In genomic region chr6:119712486-119712885, GRCm38 (mm10) we compare ENCODE assay signal across 16 mouse cellular contexts.
A peak's percentile ranks its signal among the peaks of the same experiment; 100 is the strongest.
DNase-seq lines count a peak whose midpoint lies in the region; ATAC-seq and TF ChIP-seq lines count a peak whose summit lies in the region.
"Had no signal": no experiment of that assay in that cellular context is flagged by ENCODE, and none has a peak within 500 bp of the region (broad histone marks: within the 10 kb centered on the region; RNA-seq: fewer than 3 reads in every experiment).

No protein-coding gene starts in this region.

- ATAC-seq in heart, embryonic 13.5 days (ENCODE audit: extremely low read depth, insufficient number of reproducible peaks, low FRiP score, low TSS enrichment) = no peak
- ATAC-seq in heart, postnatal 0 days (ENCODE audit: insufficient read depth, low read depth) = no peak
- ATAC-seq: forebrain, embryonic 15.5 days had no signal

- no peak for TF ChIP-seq EP300 in heart, adult 2 months (IDR thresholded peaks at IDR 0.05; ENCODE audit: insufficient read depth, low read depth, low read length)
- no peak for TF ChIP-seq EP300 in heart, postnatal 0 days (IDR thresholded peaks at IDR 0.05; ENCODE audit: low read depth)

- no peaks in the 10 kb centered on the region for H3K79me2 ChIP-seq in heart, adult 2 months (replicated peaks; ENCODE audit: control insufficient read depth, insufficient read depth, low read length)

- 0 out of 2 replicates have a peak overlapping the region, but pooled peaks have one; percentile 63 for H3K9ac ChIP-seq in heart, embryonic 13.5 days
- no peak overlapping the region for H3K9ac ChIP-seq in heart, adult 2 months (ENCODE audit: low read depth, low read length)
- no peak overlapping the region for H3K9ac ChIP-seq in heart, postnatal 0 days (replicated peaks; ENCODE audit: low read depth, low read length)
- H3K9ac ChIP-seq: embryonic facial prominence, embryonic 12.5 days; forebrain, embryonic 15.5 days; hindbrain, embryonic 14.5 days had no signal

- H3K9me3 ChIP-seq in heart, embryonic 13.5 days = no peaks in the 10 kb centered on the region
- H3K9me3 ChIP-seq in heart, postnatal 0 days (replicated peaks; ENCODE audit: control insufficient read depth, low read length) = no peaks in the 10 kb centered on the region
- H3K9me3 ChIP-seq: embryonic facial prominence, embryonic 12.5 days; forebrain, embryonic 15.5 days had no signal

- no peak for TF ChIP-seq POLR2A in heart, adult 2 months (IDR thresholded peaks at IDR 0.05; ENCODE audit: insufficient read depth, low read depth, low read length)

- no peak for DNase-seq in heart, adult 2 months
- no peak for DNase-seq in heart, postnatal 0 days (ENCODE audit: low spot score)
- DNase-seq in heart, adult 11 months = no peak
- peak; percentile 51 for DNase-seq in thymus, postnatal 25 days
- DNase-seq in lung, postnatal 14 days = no peak
- DNase-seq in ovary, postnatal 14 days (ENCODE audit: low spot score) = no peak
- DNase-seq: adrenal gland, postnatal 10 days; cerebellum, adult 11 months; cerebellum, adult 8-10 months; cerebellum, postnatal 14 days; gastrocnemius, postnatal 36 days; heart, adult 18-20 months had no signal

- peaks cover 7% of the 10 kb centered on the region for H3K36me3 ChIP-seq in heart, embryonic 13.5 days
- peaks cover 11% of the 10 kb centered on the region for H3K36me3 ChIP-seq in heart, adult 2 months (ENCODE audit: control insufficient read depth, insufficient read depth, low read length)
- 0 out of 2 replicates have a peak, but pooled peaks cover 4% of the 10 kb centered on the region for H3K36me3 ChIP-seq in heart, postnatal 0 days (replicated peaks; ENCODE audit: control insufficient read depth, insufficient read depth, low read length)
- H3K36me3 ChIP-seq: embryonic facial prominence, embryonic 12.5 days; forebrain, embryonic 15.5 days had no signal

- peak overlapping the region; percentile 84 for H3K27ac ChIP-seq in heart, embryonic 13.5 days (replicated peaks)
- no peak overlapping the region for H3K27ac ChIP-seq in heart, adult 2 months
- peak overlapping the region; percentile 81; the same call in 1 of the 2 replicates for H3K27ac ChIP-seq in heart, postnatal 0 days (ENCODE audit: low read depth)
- H3K27ac ChIP-seq: embryonic facial prominence, embryonic 12.5 days; forebrain, embryonic 15.5 days; hindbrain, embryonic 14.5 days had no signal

- H3K4me2 ChIP-seq in heart, embryonic 13.5 days = peak overlapping the region; percentile 62
- H3K4me2 ChIP-seq in heart, postnatal 0 days (ENCODE audit: low read depth, low read length) = peak overlapping the region; percentile 60
- H3K4me2 ChIP-seq: embryonic facial prominence, embryonic 12.5 days; forebrain, embryonic 15.5 days; hindbrain, embryonic 14.5 days had no signal

- no peak overlapping the region for H3K4me3 ChIP-seq in heart, embryonic 13.5 days
- H3K4me3 ChIP-seq in heart, adult 2 months = no peak overlapping the region
- H3K4me3 ChIP-seq in heart, postnatal 0 days (ENCODE audit: low read depth, low read length) = no peak overlapping the region
- H3K4me3 ChIP-seq: embryonic facial prominence, embryonic 12.5 days; forebrain, embryonic 15.5 days had no signal

- H3K4me1 ChIP-seq in heart, embryonic 13.5 days = peaks cover 36% of the 10 kb centered on the region
- no peaks in the 10 kb centered on the region; the same call in 1 of the 2 replicates for H3K4me1 ChIP-seq in heart, adult 2 months (ENCODE audit: control insufficient read depth, insufficient read depth, low read length)
- H3K4me1 ChIP-seq in heart, postnatal 0 days (ENCODE audit: control insufficient read depth, insufficient read depth) = peaks cover 17% of the 10 kb centered on the region; the same call in 1 of the 2 replicates
- H3K4me1 ChIP-seq: embryonic facial prominence, embryonic 12.5 days; forebrain, embryonic 15.5 days had no signal

- intact Hi-C loops in heart, adult 2 months (cut with DNase I) = no loop called here

- WGBS in heart, embryonic 13.5 days = 57% methylated on average over 1 of the region's 1 CpGs
- 49% methylated on average over 1 of the region's 1 CpGs for WGBS in heart, adult 2 months
- WGBS in heart, postnatal 0 days = 39% methylated on average over 1 of the region's 1 CpGs

- no peak for TF ChIP-seq CTCF in heart, adult 2 months (IDR thresholded peaks at IDR 0.05)
- no peak for TF ChIP-seq CTCF in heart, postnatal 0 days (IDR thresholded peaks at IDR 0.05; ENCODE audit: low read depth)

- H3K27me3 ChIP-seq in heart, embryonic 13.5 days (replicated peaks) = no peaks in the 10 kb centered on the region
- H3K27me3 ChIP-seq in heart, adult 2 months (ENCODE audit: control insufficient read depth, insufficient read depth, low read length) = no peaks in the 10 kb centered on the region
- H3K27me3 ChIP-seq in heart, postnatal 0 days (ENCODE audit: control insufficient read depth, insufficient read depth, low read length) = no peaks in the 10 kb centered on the region
- H3K27me3 ChIP-seq: embryonic facial prominence, embryonic 12.5 days; forebrain, embryonic 15.5 days had no signal
